Mouse (Mus musculus) colon, adult 2 months (tissue): ENCODE results near the gene Ogdhl. TPM values are rescaled to one million over a fixed set of nuclear protein-coding genes. Genes with fewer than 3 reads are reported as not detected.

Source experiments
- polyA plus RNA-seq: library from polyadenylated mRNA; depleted of rRNA; stranded (reverse); fragments of >200 nt; gene quantifications from 2 replicates; pipeline ENCODE4 v1.2.3, GENCODE M21; 2012; rRNA removed

Gene Ogdhl
- 1.9 and 2.2 TPM in 2 replicates for polyA plus RNA-seq

DNA sequence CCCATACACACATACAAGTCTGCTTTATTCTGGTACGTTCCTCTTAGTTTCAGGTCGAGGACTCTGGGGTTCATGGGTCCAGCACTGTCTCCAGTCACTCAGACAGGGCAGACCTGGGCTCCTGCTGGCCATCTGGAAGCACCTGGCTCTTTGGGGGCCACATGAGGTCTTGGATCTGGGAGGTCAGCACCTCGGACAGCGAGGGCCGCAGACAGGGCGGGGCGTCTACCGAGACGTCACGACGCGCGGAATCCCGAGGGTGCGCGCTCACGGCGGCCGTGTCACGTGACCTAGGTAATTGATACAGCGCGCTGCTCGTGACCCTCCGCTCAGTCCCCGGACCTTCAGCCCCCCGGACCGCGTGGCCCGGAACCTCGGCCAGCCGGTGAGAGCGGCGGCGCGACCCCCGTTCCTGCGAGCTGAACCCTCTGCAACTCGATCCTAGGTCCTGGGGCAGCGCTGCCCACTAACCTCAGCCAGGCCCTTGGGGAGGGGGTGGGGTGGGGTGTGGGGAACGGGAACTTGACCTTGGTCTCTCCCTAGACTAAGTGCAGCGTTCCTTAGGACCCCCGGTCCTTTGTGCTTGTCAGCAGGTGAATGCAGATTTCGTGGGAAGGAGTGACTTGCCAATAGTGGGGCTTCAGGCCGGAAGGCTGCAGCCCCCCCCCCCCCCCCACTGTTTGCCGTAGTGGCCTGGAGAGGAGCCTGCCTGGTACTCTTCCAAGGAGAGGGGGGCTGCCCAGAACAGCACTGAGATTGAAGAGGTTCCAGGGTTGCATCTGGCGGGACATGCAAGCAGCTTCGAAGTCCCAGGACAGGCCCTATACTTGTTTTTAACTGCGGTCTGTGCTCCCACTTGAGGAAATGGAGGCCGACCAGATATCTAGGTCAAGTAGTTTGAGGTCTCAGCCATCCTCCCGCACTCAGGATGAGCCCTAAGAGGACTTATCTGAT lies at the start of gene Ogdhl:
Ogdhl (plus strand) TSS at position 288 of the 954 bp plus-strand sequence.

DNA sequence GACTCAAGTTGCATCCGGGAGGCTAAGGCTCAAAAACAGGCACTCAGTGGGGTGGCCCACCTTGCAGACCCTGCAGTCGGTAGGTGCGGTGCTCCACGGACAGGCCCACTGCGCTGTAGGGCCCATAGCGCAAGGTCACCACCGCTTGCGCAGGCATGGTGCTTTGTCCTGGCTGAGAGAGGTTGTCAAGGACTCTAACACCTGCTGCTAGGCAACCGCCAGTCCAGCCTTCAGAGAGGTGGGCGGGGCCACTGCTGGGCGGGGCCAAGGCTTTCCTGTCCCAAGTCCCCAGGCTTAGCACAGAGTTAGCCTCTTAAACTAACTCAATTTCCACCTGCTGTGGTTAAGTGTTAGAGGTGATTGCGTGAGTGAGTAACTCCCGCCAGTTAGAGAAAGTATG lies 66.4 kb downstream of the Ogdhl start, which contains the start of gene 1700024G13Rik:
1700024G13Rik (minus strand) TSS at position 196 of the 400 bp plus-strand sequence.

Other genes with a start within 250 kb of the Ogdhl start
- gene Oxnad1, start 236.6 kb upstream of the Ogdhl start, polyA plus RNA-seq: 20.1 and 22.0 TPM in 2 replicates
- 12.5 and 13.0 TPM in 2 replicates for gene Dph3, start 236.3 kb upstream of the Ogdhl start, polyA plus RNA-seq
- gene Msmb, start 180.0 kb upstream of the Ogdhl start, polyA plus RNA-seq: not detected in 2 replicates
- gene Ncoa4, start 162.2 kb upstream of the Ogdhl start, polyA plus RNA-seq: 20.7 and 22.3 TPM in 2 replicates
- 174 and 204 TPM in 2 replicates for gene Timm23, start 120.1 kb upstream of the Ogdhl start, polyA plus RNA-seq
- gene Parg, start 120.1 kb upstream of the Ogdhl start, polyA plus RNA-seq: 4.0 and 4.2 TPM in 2 replicates
- gene 1700024G13Rik, start 66.4 kb downstream of the Ogdhl start, polyA plus RNA-seq: not detected in 2 replicates
- gene Slc18a3, start 142.8 kb downstream of the Ogdhl start, polyA plus RNA-seq: 2.4 and 3.7 TPM in 2 replicates
- gene Chat, start 144.0 kb downstream of the Ogdhl start, polyA plus RNA-seq: 1.0 and 1.1 TPM in 2 replicates
- gene Ercc6, start 191.5 kb downstream of the Ogdhl start, polyA plus RNA-seq: 2.3 and 2.7 TPM in 2 replicates